Mouse (Mus musculus) lung, embryonic 15.5 days (tissue): Measurements from ENCODE around the gene Tle6. TPM values are rescaled to one million over a fixed set of nuclear protein-coding genes. Genes with fewer than 3 reads are reported as not detected.
A peak's percentile ranks its signal among the peaks of the same experiment; 100 is the strongest.

Experiments used
- ATAC-seq: fragments of 200-750 bp; cut with Nextera tagmentation; 2 replicates; pipeline ENCODE4 v1.8.0; 2017; ENCODE audit warnings: moderate number of reproducible peaks, borderline replicate concordance; ENCODE audit not compliant: low FRiP score, low TSS enrichment; ENCODE audit errors: extremely low read depth
- H3K27ac ChIP-seq: fragments of 300-500 bp; sonication (generic); 2 replicates; pipeline ENCODE4 v1.5.1; 2015; ENCODE audit warnings: moderate library complexity, mild to moderate bottlenecking, inconsistent platforms
- H3K27me3 ChIP-seq: fragments of 300-500 bp; sonication (generic); 2 replicates; pipeline ENCODE4 v1.6.1; 2015; ENCODE audit warnings: inconsistent platforms
- H3K36me3 ChIP-seq: fragments of 300-500 bp; sonication (generic); 2 replicates; pipeline ENCODE4 v1.6.1; 2015; ENCODE audit warnings: inconsistent platforms
- H3K4me1 ChIP-seq: fragments of 300-500 bp; sonication (generic); 2 replicates; pipeline ENCODE4 v1.6.1; 2015; ENCODE audit warnings: inconsistent platforms
- H3K4me2 ChIP-seq: fragments of 300-500 bp; sonication (generic); 2 replicates; pipeline ENCODE4 v1.6.1; 2015; ENCODE audit warnings: inconsistent platforms, mild to moderate bottlenecking, moderate library complexity
- H3K4me3 ChIP-seq: fragments of 300-500 bp; sonication (generic); 2 replicates; pipeline ENCODE4 v1.5.1; 2015; ENCODE audit warnings: mild to moderate bottlenecking, inconsistent platforms
- H3K9ac ChIP-seq: fragments of 300-500 bp; sonication (generic); 2 replicates; pipeline ENCODE4 v1.6.1; 2015; ENCODE audit warnings: inconsistent platforms
- H3K9me3 ChIP-seq: fragments of 300-500 bp; sonication (generic); 2 replicates; pipeline ENCODE4 v1.6.1; 2016; ENCODE audit warnings: inconsistent platforms
- WGBS: fragments of 180-500 bp; shearing (Covaris S2); methylation state at CpG from one replicate; pipeline ENCODE4 v1.1.7; 2015; 5-methylcytosine and 5-hydroxymethylcytosine counted together
- polyA plus RNA-seq: library from polyadenylated mRNA; unstranded; fragments of >200 nt; fragmentation: Nextera tagmentation; extraction: Ambion mirVana; gene quantifications from 2 replicates; pipeline ENCODE4 v1.2.1, GENCODE M21; 2015

The Tle6 gene
- polyA plus RNA-seq, 1 experiment from 2014 or later, result 29.3 TPM

- peaks cover 20% of the 10 kb centered on the region for H3K4me1 ChIP-seq
- H3K27ac ChIP-seq, result no peak overlapping the region
- 68% methylated on average over 6 of the region's 6 CpGs for WGBS
- ATAC-seq, result no peak
- H3K27me3 ChIP-seq, result no peaks in the 10 kb centered on the region
- no peak overlapping the region for H3K4me2 ChIP-seq
- H3K9ac ChIP-seq, result no peak overlapping the region
- H3K4me3 ChIP-seq, result no peak overlapping the region
- H3K9me3 ChIP-seq, result no peaks in the 10 kb centered on the region
- H3K36me3 ChIP-seq, result no peaks in the 10 kb centered on the region
These were observed 37.2 kb upstream of the Tle6 start for GRCm38 (mm10) chr10:81638101-81638500.

- Histone ChIP-seq H3K27ac (no peak overlapping the region), H3K27me3 (no peaks in the 10 kb centered on the region), H3K4me2 (no peak overlapping the region), H3K4me1 (peaks cover 11% of the 10 kb centered on the region), H3K9me3 (no peaks in the 10 kb centered on the region), H3K9ac (no peak overlapping the region), H3K36me3 (no peaks in the 10 kb centered on the region), H3K4me3 (no peak overlapping the region)
- 14% methylated on average over 8 of the region's 8 CpGs for WGBS
- no peak for ATAC-seq
These were observed 35.5 kb upstream of the Tle6 start for GRCm38 (mm10) chr10:81636338-81636737.

GRCm38 (mm10) chr10:81633253-81634099 lies 32.6 kb upstream of the Tle6 start:
- H3K9me3 ChIP-seq, result no peaks in the 10 kb centered on the region
- 2% methylated on average over 37 of the region's 37 CpGs for WGBS
- H3K4me2 ChIP-seq, result peak overlapping the region; percentile 87
- H3K4me3 ChIP-seq, result peak overlapping the region; percentile 49
- H3K27me3 ChIP-seq, result no peaks in the 10 kb centered on the region
- peak overlapping the region; percentile 54 for H3K9ac ChIP-seq
- no peaks in the 10 kb centered on the region for H3K36me3 ChIP-seq
- peak overlapping the region; percentile 70 for H3K27ac ChIP-seq
- ATAC-seq, result peak; percentile 94
- peaks cover 11% of the 10 kb centered on the region for H3K4me1 ChIP-seq

DNA sequence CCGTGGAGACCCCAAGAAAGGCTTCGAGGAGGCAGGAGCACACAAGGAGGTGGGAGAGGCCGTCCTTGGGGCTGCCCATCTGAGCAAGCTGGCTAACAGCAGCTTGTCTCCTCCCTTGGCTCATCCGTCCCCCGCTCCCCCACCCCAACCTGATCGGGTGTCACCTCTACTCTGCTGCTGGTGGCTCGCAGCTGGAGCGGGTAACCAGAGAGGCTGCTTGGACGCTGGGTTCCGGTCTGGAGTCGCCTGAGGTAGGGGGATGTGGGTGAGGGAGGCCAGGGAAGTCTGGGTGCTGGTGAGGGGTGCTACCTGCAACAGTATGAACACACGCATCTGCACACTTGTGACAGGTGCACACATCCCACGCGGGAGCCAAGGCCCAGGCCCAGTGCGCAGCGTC lies 27.5 kb upstream of the Tle6 start, which contains the start of gene Ankrd24:
Gene Ankrd24 (plus strand): TSS at position 151 of the 400 bp plus-strand sequence.
- Histone ChIP-seq H3K4me3 (peak within 1 kb of the TSS; percentile 69), H3K36me3 (peaks cover 19% of the 10 kb centered on the region), H3K9ac (peak within 1 kb of the TSS; percentile 75), H3K4me2 (peak within 1 kb of the TSS; percentile 71), H3K9me3 (no peaks in the 10 kb centered on the region), H3K27me3 (no peaks in the 10 kb centered on the region), H3K27ac (peak within 1 kb of the TSS; percentile 89), H3K4me1 (peaks cover 23% of the 10 kb centered on the region)
- ATAC-seq, result no peak
- 74% methylated on average over 16 of the region's 16 CpGs for WGBS

DNA sequence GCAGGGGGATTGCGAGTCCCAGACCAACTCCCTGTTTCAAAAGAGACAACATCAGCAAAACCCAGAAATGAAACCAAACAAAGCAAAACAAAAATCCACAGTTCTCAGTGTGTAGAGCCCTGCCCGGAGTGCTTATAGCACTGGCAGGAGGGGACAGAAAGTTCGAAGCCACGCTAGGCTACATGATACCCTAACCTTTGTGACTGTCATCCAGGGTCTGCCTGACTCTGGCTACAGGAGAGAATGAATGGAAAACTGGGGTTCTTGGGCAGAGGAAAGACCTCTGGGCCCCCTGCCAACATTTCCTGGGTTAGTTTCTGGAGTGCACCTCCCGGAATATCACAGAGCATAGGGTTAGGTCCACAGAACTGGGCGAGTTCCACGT lies 27.0 kb upstream of the Tle6 start:
- peak overlapping the region; percentile 89 for H3K27ac ChIP-seq

DNA sequence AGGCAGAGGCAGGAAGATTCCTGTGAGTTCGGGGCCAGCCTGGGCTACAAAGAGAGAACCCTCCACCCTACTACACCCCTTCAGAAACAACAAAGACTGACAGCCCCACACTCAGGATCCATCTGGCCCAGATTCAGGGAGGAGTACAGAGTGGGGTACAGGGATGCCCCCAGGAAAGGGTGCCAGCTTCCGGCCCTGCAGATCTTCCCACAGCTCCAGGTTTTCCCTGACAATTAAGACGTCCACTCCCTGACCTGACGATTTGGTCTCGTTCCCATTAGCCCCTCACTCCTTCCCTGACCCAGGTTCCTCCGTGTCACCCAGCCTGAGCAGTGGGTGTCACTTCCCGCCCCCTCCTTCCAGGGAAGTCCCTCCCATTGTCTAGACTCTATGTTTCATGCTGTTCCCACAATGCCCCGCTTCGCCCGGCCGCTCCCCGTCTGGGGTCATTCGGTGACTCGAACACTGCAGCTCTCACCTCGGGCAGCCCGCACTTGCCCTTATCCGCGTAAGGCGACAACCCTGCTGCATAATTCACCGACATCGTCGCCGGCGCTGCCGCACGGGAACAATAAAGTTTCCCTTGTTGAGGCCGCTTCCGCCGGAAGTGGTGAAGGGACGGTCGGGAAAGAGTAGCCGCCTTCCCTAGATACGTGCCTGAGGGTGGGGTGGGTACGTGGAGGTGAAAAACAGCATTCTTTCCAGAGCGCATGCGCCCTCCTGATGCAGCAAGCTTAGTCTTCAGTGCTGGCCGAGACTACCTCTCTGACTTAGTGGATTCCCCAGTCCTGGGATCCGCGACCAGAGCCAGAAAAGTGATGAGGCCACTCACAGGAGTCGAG lies 26.3 kb upstream of the Tle6 start, which contains the start of gene Sirt6:
Gene Sirt6 (minus strand): TSS at position 804 of the 842 bp plus-strand sequence.
- Histone ChIP-seq H3K4me1 (peaks cover 17% of the 10 kb centered on the region), H3K27me3 (no peaks in the 10 kb centered on the region), H3K36me3 (peaks cover 25% of the 10 kb centered on the region), H3K9me3 (no peaks in the 10 kb centered on the region), H3K4me2 (peak within 1 kb of the TSS; percentile 71), H3K4me3 (peak within 1 kb of the TSS; percentile 69), H3K27ac (peak within 1 kb of the TSS; percentile 89), H3K9ac (peak within 1 kb of the TSS; percentile 75)
- 4% methylated on average over 40 of the region's 40 CpGs for whole genome bisulfite sequencing
- peak; percentile 87 for ATAC-seq

More for the DNA sequence above, 27.0 kb upstream of the Tle6 start:
- peak overlapping the region; percentile 75 for H3K9ac ChIP-seq
- peaks cover 19% of the 10 kb centered on the region for H3K36me3 ChIP-seq
- no peaks in the 10 kb centered on the region for H3K9me3 ChIP-seq
- H3K27me3 ChIP-seq, result no peaks in the 10 kb centered on the region
- peak overlapping the region; percentile 69 for H3K4me3 ChIP-seq
- peak; percentile 23; the same call in 1 of the 2 replicates for ATAC-seq
- peaks cover 18% of the 10 kb centered on the region for H3K4me1 ChIP-seq
- 46% methylated on average over 7 of the region's 7 CpGs for WGBS
- peak overlapping the region; percentile 71 for H3K4me2 ChIP-seq

DNA sequence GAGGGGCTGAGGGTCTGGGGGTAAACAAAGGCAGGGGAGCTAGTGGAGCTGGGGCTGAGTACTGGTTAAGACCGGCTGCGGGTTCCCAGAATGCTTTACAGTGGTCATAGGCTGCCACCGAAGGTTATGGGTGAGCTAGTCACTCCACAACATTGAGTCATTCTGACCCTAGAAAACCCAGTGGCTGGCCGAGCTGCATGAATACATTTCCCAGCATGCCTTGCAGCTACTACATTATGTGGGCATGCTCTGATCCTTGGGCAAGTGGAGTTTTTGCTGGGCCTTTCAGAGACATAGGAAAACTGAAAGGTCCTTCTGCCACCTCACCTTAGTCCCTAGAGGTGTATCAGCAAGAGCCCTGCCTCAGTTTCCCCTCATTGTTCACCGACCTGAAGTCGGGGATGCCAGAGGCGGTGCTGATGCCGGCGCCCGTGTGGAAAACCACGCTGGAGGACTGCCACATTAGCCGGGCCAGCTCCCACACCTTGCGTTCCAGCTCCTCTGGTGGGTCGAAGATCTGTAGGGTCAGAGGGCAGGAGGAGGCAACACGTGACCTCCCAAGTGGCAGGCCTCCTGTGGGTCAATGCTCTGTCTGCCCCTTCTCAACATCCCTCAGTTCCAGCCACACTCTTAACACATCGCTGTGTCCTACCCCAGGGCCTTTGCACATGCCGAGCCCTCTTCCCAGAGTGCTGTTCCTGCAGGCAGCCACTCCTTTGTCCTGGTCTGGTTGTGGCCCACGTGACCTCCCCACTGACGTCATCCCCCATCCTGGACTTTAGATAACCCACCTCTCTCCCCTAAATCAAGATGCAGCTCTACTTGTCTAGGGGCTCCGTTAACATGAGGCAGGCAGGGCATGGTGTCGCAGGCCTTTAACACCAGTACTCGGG lies 25.5 kb upstream of the Tle6 start:
- Histone ChIP-seq H3K9me3 (no peaks in the 10 kb centered on the region), H3K36me3 (peaks cover 30% of the 10 kb centered on the region), H3K27ac (peak overlapping the region; percentile 89; the same call in 1 of the 2 replicates), H3K4me3 (peak overlapping the region; percentile 69), H3K4me1 (peaks cover 17% of the 10 kb centered on the region), H3K9ac (peak overlapping the region; percentile 75), H3K27me3 (no peaks in the 10 kb centered on the region), H3K4me2 (peak overlapping the region; percentile 71)
- 88% methylated on average over 22 of the region's 22 CpGs for WGBS
- ATAC-seq, result peak; percentile 3; the same call in 1 of the 2 replicates

DNA sequence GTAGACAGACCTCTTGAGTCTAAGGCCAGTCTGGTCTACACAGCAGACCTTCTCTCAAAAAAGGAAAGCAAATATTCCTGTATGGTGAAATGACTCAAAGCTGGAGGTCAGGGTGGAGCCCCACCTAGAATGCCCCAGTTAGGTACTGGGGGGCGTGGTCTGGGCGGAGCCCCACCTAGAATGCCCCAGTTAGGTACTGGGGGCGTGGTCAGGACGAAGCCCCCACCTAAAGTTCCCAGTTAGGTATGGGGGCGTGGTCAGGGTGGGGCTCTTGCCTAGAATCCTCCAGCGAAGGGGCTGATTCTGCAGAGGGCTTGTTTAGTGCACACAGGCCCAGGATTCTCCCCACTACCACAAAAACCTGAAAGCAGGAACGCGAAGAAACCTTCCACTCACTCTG lies 22.6 kb upstream of the Tle6 start:
- peaks cover 17% of the 10 kb centered on the region for H3K4me1 ChIP-seq
- no peak overlapping the region for H3K4me3 ChIP-seq
- ATAC-seq, result no peak

DNA sequence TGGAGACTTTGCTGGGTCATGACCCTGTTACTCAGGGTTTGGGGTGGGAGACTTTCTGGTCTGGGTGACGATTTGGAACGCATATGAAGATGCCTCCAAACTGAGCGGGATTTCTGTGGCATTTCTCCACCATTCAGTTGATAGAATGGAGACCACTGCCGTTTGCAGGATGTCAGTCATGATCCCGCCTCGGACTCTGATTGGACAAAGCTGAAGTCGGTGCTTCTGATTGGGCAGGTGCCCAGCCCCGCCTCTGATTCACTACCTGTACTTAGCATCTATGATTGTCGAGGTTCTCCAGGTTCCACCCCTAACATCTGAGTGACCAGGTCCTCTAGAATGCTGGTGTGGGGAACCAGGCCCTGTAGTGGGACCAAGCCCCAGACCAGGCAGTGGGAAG lies 19.9 kb upstream of the Tle6 start:
- H3K4me2 ChIP-seq, result no peak overlapping the region
- no peak overlapping the region for H3K27ac ChIP-seq
- 53% methylated on average over 9 of the region's 9 CpGs for WGBS
- peaks cover 38% of the 10 kb centered on the region for H3K36me3 ChIP-seq
- no peak overlapping the region for H3K9ac ChIP-seq
- no peak overlapping the region for H3K4me3 ChIP-seq
- H3K9me3 ChIP-seq, result no peaks in the 10 kb centered on the region
- H3K27me3 ChIP-seq, result no peaks in the 10 kb centered on the region
- no peak for ATAC-seq
- no peaks in the 10 kb centered on the region for H3K4me1 ChIP-seq

More for the DNA sequence above, 22.6 kb upstream of the Tle6 start:
- Histone ChIP-seq H3K4me2 (no peak overlapping the region), H3K36me3 (peaks cover 38% of the 10 kb centered on the region), H3K27ac (no peak overlapping the region), H3K27me3 (no peaks in the 10 kb centered on the region), H3K9ac (no peak overlapping the region), H3K9me3 (no peaks in the 10 kb centered on the region)
- WGBS, result 61% methylated on average over 8 of the region's 8 CpGs

GRCm38 (mm10) chr10:81619976-81620375 lies 19.1 kb upstream of the Tle6 start:
- Histone ChIP-seq H3K36me3 (peaks cover 32% of the 10 kb centered on the region), H3K4me2 (no peak overlapping the region), H3K27ac (no peak overlapping the region), H3K4me3 (no peak overlapping the region), H3K27me3 (no peaks in the 10 kb centered on the region), H3K4me1 (no peaks in the 10 kb centered on the region), H3K9ac (no peak overlapping the region), H3K9me3 (no peaks in the 10 kb centered on the region)
- ATAC-seq, result no peak
- WGBS, result 64% methylated on average over 5 of the region's 5 CpGs

DNA sequence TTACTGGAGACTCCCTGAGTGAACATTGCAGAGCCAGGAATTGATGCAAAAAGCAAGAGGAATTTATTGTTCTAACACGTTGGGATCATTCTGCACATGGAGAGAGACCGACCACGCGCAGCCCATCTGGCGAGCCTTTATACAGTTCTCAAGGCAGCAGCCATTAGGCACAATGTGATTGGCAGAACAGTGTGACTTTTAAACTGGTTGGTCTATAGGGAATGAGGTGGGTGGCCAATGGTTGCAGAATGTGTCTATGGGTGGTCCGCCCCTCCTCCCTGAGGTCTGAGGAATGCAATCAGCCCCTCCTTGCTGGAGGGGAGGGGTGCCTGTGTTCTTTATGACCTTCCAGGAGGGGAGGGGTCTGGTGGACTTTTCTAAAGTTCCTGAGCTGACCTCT lies 14.6 kb upstream of the Tle6 start:
- Histone ChIP-seq H3K9me3 (no peaks in the 10 kb centered on the region), H3K36me3 (no peaks in the 10 kb centered on the region), H3K4me3 (no peak overlapping the region), H3K4me2 (no peak overlapping the region), H3K9ac (no peak overlapping the region), H3K27ac (no peak overlapping the region), H3K27me3 (no peaks in the 10 kb centered on the region), H3K4me1 (no peaks in the 10 kb centered on the region)
- 47% methylated on average over 6 of the region's 6 CpGs for WGBS
- ATAC-seq, result no peak
